In genomic region chr11:30488183-30488582, GRCm38 (mm10) we compare ENCODE assay signal across 13 mouse cellular contexts.
"Had no signal": no experiment of that assay in that cellular context is flagged by ENCODE, and none has a peak within 500 bp of the region (broad histone marks: within the 10 kb centered on the region; RNA-seq: fewer than 3 reads in every experiment).

No protein-coding gene starts in this region.

- DNase-seq: gastrocnemius, adult 2 months; gastrocnemius, postnatal 10 days; gastrocnemius, postnatal 25 days; heart, adult 2 months; heart, postnatal 10 days; heart, postnatal 4 days; kidney, adult 2 months; kidney, adult 9 months; kidney, postnatal 14 days; kidney, postnatal 36 days; layer of hippocampus, adult 9-11 months; layer of hippocampus, postnatal 36 days; left cerebral cortex, postnatal 4 days had no signal
